Mouse (Mus musculus) mouse trophoblast stem cell (cell line): Measurements from ENCODE around the gene Uchl1.

ENCODE experiments used
- in situ Hi-C, 2 experiments: fragments of 300-500 bp; cut with MseI, MboI; formaldehyde crosslinking; loops; 2 replicates in 1 of 2; 3 replicates in 1 of 2; pipeline ENCODE4 v1.15.1; 2025

Gene Uchl1

GRCm38 (mm10) chr5:66675983-66676382, at the start of gene Uchl1:
Gene Uchl1, plus strand, starts transcription at chr5:66676091.
- in situ Hi-C loops: loop anchor here (25.0 kb wide), 1 partner anchor 561 kb away; no protein-coding TSS in a partner anchor

- in situ Hi-C loops: no loop called here
Observed at GRCm38 (mm10) chr5:66627805-66628204, 48.1 kb upstream of the Uchl1 start.

- in situ Hi-C loops: no loop called here
Observed at GRCm38 (mm10) chr5:66635459-66636079, 40.3 kb upstream of the Uchl1 start.

GRCm38 (mm10) chr5:66642156-66642555, 33.7 kb upstream of the Uchl1 start:
- in situ Hi-C loops: no loop called here

GRCm38 (mm10) chr5:66643260-66643659, 32.6 kb upstream of the Uchl1 start:
- in situ Hi-C loops: no loop called here

GRCm38 (mm10) chr5:66647504-66647903, 28.4 kb upstream of the Uchl1 start:
- in situ Hi-C loops: no loop called here

- in situ Hi-C loops: loop anchor here in 1 of 2 experiments (25.0 kb wide), 1 partner anchor 367 kb away; no protein-coding TSS in a partner anchor
Observed at GRCm38 (mm10) chr5:66654220-66654619, 21.7 kb upstream of the Uchl1 start.

- in situ Hi-C loops: loop anchor here (25.0 kb wide), 1 partner anchor 562 kb away; no protein-coding TSS in a partner anchor
Observed at GRCm38 (mm10) chr5:66675189-66675890, 551 bp upstream of the Uchl1 start.

GRCm38 (mm10) chr5:66676457-66677117, 696 bp downstream of the Uchl1 start:
- in situ Hi-C loops: loop anchor here (25.0 kb wide), 1 partner anchor 561 kb away; no protein-coding TSS in a partner anchor

- in situ Hi-C loops: loop anchor here (25.0 kb wide), 1 partner anchor 560 kb away; no protein-coding TSS in a partner anchor
Observed at GRCm38 (mm10) chr5:66677411-66678345, 1.8 kb downstream of the Uchl1 start.

- in situ Hi-C loops: loop anchor here (25.0 kb wide), 1 partner anchor 558 kb away; no protein-coding TSS in a partner anchor
Observed at GRCm38 (mm10) chr5:66679222-66679621, 3.3 kb downstream of the Uchl1 start.

GRCm38 (mm10) chr5:66685930-66686329, 10.0 kb downstream of the Uchl1 start:
- in situ Hi-C loops: loop anchor here (25.0 kb wide), 1 partner anchor 551 kb away; no protein-coding TSS in a partner anchor

- in situ Hi-C loops: loop anchor here (25.0 kb wide), 1 partner anchor 550 kb away; no protein-coding TSS in a partner anchor
Observed at GRCm38 (mm10) chr5:66686863-66687262, 11.0 kb downstream of the Uchl1 start.

- in situ Hi-C loops: loop anchor here (25.0 kb wide), 1 partner anchor 550 kb away; no protein-coding TSS in a partner anchor
Observed at GRCm38 (mm10) chr5:66687737-66688136, 11.8 kb downstream of the Uchl1 start.

GRCm38 (mm10) chr5:66688286-66688685, 12.4 kb downstream of the Uchl1 start:
- in situ Hi-C loops: loop anchor here (25.0 kb wide), 1 partner anchor 549 kb away; no protein-coding TSS in a partner anchor

- in situ Hi-C loops: loop anchor here (25.0 kb wide), 1 partner anchor 548 kb away; no protein-coding TSS in a partner anchor
Observed at GRCm38 (mm10) chr5:66689796-66690195, 13.9 kb downstream of the Uchl1 start.

- in situ Hi-C loops: loop anchor here (25.0 kb wide), 1 partner anchor 544 kb away; no protein-coding TSS in a partner anchor
Observed at GRCm38 (mm10) chr5:66693231-66693630, 17.3 kb downstream of the Uchl1 start.

- in situ Hi-C loops: loop anchor here (5.0 to 25.0 kb wide), 2 partner anchors 320 to 540 kb away; no protein-coding TSS in a partner anchor
Observed at GRCm38 (mm10) chr5:66697119-66697518, 21.2 kb downstream of the Uchl1 start.

- in situ Hi-C loops: loop anchor here (5.0 to 25.0 kb wide), 2 partner anchors 317 to 537 kb away; no protein-coding TSS in a partner anchor
Observed at GRCm38 (mm10) chr5:66699911-66700310, 24.0 kb downstream of the Uchl1 start.

- in situ Hi-C loops: loop anchor here in 1 of 2 experiments (5.0 kb wide), 1 partner anchor 315 kb away; no protein-coding TSS in a partner anchor
Observed at GRCm38 (mm10) chr5:66701951-66702350, 26.1 kb downstream of the Uchl1 start.
